Mouse (Mus musculus) neutrophil, adult 59 days (primary cell): Measurements from ENCODE around the gene Olfr464. TPM values are rescaled to one million over a fixed set of nuclear protein-coding genes. Genes with fewer than 3 reads are reported as not detected.

ENCODE experiments used
- total RNA-seq, 2 experiments: library from RNA; stranded (reverse); gene quantifications; 1 replicate in 1 of 2; 2 replicates in 1 of 2; pipeline ENCODE4 v1.2.4; 2023

Gene Olfr464
- total RNA-seq = not detected

DNA sequence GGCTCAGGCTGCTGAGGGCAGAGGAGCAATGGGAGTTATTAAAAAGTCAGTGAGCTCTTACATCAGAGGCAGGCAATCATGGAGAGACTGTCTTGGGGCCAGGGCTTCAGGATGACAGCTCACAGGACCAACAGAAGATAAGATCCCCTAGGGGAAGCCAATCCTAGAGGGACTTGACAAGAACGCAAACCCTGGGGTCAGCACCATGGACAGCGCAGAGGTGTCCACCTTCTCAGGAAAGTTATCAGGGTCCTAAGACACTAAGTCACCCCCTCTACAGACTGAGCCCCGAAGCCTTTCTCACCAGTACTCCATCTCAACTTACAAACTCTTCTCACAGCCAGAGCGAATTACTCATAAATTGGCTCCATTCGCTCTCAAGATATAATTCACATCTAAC lies at the start of gene Olfr464:
Gene Olfr464 (minus strand): TSS at position 2 of the 400 bp plus-strand sequence.

DNA sequence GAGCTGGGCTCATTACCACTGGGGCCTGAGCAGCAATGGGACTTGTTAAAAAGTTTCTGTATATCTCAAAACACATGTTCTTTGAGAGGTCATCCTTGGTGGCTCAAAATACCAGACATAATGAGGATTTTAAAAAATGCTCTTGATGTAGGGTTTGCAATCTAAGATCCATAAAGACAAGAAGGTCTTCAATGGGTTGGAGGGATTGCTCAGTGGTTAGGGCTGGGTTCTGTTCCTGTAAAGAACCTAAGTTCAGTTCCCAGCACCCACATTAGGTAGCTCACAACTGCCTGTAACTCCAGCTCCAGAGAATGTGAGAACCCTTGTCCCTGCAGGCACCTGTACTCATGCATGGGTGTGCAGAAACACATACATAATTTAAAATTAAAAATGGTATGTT lies 23.5 kb downstream of the Olfr464 start, which contains the start of gene Olfr463:
Gene Olfr463 (minus strand): TSS at position 101 of the 400 bp plus-strand sequence.

DNA sequence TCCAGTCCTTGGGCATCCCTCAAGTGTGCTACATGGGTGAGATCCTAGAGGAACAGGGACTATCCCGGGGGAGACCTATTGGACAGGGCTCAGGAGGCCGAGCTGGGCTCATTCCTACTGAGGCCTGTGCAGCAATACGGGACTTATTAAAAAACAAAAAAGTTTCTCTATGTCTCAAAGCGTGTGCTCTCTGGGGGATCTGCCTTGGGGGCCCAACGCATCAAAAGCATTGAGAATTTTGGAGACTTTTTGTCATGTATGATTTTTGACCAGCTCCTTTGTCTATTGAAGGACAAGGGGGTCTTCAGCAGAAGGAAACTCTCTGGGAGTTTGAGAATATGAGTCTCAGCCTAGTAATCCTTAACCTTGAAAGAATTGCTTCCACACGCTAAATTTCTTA lies 28.6 kb downstream of the Olfr464 start, which contains the start of gene Olfr462:
Gene Olfr462 (minus strand): TSS at position 101 of the 400 bp plus-strand sequence.

DNA sequence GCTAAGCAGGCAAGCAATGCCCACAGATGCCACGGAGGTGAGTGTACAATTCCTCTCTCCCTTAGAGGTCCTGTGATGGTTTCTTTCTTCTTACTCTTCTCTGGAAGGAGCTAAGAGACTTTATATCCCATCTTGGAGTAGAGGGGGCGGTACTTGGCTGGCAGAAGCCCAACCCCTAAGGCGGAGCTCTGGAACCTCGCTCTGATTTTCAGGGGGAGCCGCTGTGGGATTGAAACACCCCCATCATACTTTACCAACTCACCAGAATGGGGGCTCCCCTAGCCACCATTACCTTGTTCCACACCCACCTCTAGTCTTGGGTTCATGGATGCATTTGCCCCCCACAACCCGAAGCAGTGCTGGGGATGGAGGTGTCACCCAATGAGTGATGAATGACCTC lies 45.3 kb downstream of the Olfr464 start, which contains the start of gene Epx:
Gene Epx (minus strand): TSS at position 101 of the 400 bp plus-strand sequence.

Other genes starting within 250 kb of the Olfr464 start
- 100 to 1,000 TPM; 119 to 146 TPM for gene Supt4a, start 183.4 kb downstream of the Olfr464 start, total RNA-seq
- 10 to 100 TPM; 18.7 to 21.5 TPM for gene Tspoap1, start 160.4 kb downstream of the Olfr464 start, total RNA-seq
- gene Mpo, start 127.4 kb downstream of the Olfr464 start, total RNA-seq = 100 to 1,000 TPM; 798 to 870 TPM
- gene Lpo, start 92.7 kb downstream of the Olfr464 start, total RNA-seq = not detected
- gene Mks1, start 67.8 kb downstream of the Olfr464 start, total RNA-seq = 1 to 10 TPM; 2.8 to 3.9 TPM
- gene Epx, start 45.4 kb downstream of the Olfr464 start, total RNA-seq = 10 to 100 TPM; 17.9 to 58.4 TPM
- not detected for gene Olfr462, start 28.7 kb downstream of the Olfr464 start, total RNA-seq
- gene Olfr463, start 23.6 kb downstream of the Olfr464 start, total RNA-seq = not detected
- 10 to 100 TPM; 13.4 to 14.8 TPM for gene Dynll2, start 66.6 kb upstream of the Olfr464 start, total RNA-seq
- 100 to 1,000 TPM; 179 to 200 TPM for gene Srsf1, start 126.4 kb upstream of the Olfr464 start, total RNA-seq
- gene Vezf1, start 147.3 kb upstream of the Olfr464 start, total RNA-seq = 10 to 100 TPM; 33.7 to 38.8 TPM
- gene Cuedc1, start 177.1 kb upstream of the Olfr464 start, total RNA-seq = 1 to 10 TPM; 6.7 to 8.7 TPM